Mouse (Mus musculus): ENCODE measurements around the gene Rrp7a. TPM values are rescaled to one million over a fixed set of nuclear protein-coding genes. Genes with fewer than 3 reads are reported as not detected.

Rrp7a gene
- polyA plus RNA-seq, 1 experiment, result 24.6 TPM

GRCm38 (mm10) chr15:83150073-83150442 is 27.5 kb upstream of the Rrp7a start:
- H3K4me1 ChIP-seq (ENCODE audit: control insufficient read depth, insufficient read depth, low read length), result peaks cover 1% of the 10 kb centered on the region; the same call in 1 of the 2 replicates
- TF ChIP-seq CTCF (IDR thresholded peaks at IDR 0.05; ENCODE audit: control insufficient read depth, insufficient read depth, low read length), result no peak
- TF ChIP-seq POLR2A (IDR thresholded peaks at IDR 0.05; ENCODE audit: borderline replicate concordance, control insufficient read depth, low read depth, low read length), result no peak
- H3K4me3 ChIP-seq (replicated peaks; ENCODE audit: control insufficient read depth, low read depth, low read length), result peak overlapping the region; percentile 2
- 38% methylated on average over 3 of the region's 3 CpGs for WGBS
- H3K27ac ChIP-seq (ENCODE audit: control insufficient read depth, insufficient read depth, low read depth, low read length, poor library complexity), result peak overlapping the region; percentile 100; the same call in 1 of the 2 replicates

GRCm38 (mm10) chr15:83149196-83150072 is 26.8 kb upstream of the Rrp7a start, which contains the start of gene Poldip3:
Gene Poldip3 (minus strand): TSS chr15:83149384.
- H3K4me3 ChIP-seq (replicated peaks; ENCODE audit: control insufficient read depth, low read depth, low read length), result peak within 1 kb of the TSS; percentile 90
- no peak for TF ChIP-seq CTCF (IDR thresholded peaks at IDR 0.05; ENCODE audit: control insufficient read depth, insufficient read depth, low read length)
- TF ChIP-seq POLR2A (IDR thresholded peaks at IDR 0.05; ENCODE audit: borderline replicate concordance, control insufficient read depth, low read depth, low read length), result peak; percentile 93
- H3K4me1 ChIP-seq (ENCODE audit: control insufficient read depth, insufficient read depth, low read length), result peaks cover 1% of the 10 kb centered on the region; the same call in 1 of the 2 replicates
- H3K27ac ChIP-seq (ENCODE audit: control insufficient read depth, insufficient read depth, low read depth, low read length, poor library complexity), result peak within 1 kb of the TSS; percentile 100
- WGBS, result under 1% methylated on average over 56 of the region's 56 CpGs

GRCm38 (mm10) chr15:83148801-83149195 is 26.2 kb upstream of the Rrp7a start:
- H3K4me1 ChIP-seq (ENCODE audit: control insufficient read depth, insufficient read depth, low read length), result no peaks in the 10 kb centered on the region
- TF ChIP-seq CTCF (IDR thresholded peaks at IDR 0.05; ENCODE audit: control insufficient read depth, insufficient read depth, low read length), result no peak
- no peak for TF ChIP-seq POLR2A (IDR thresholded peaks at IDR 0.05; ENCODE audit: borderline replicate concordance, control insufficient read depth, low read depth, low read length)
- under 1% methylated on average over 34 of the region's 41 CpGs for WGBS

GRCm38 (mm10) chr15:83148395-83148794 is 25.8 kb upstream of the Rrp7a start:
- TF ChIP-seq POLR2A (IDR thresholded peaks at IDR 0.05; ENCODE audit: borderline replicate concordance, control insufficient read depth, low read depth, low read length) (no peak), CTCF (IDR thresholded peaks at IDR 0.05; ENCODE audit: control insufficient read depth, insufficient read depth, low read length) (no peak)
- H3K4me1 ChIP-seq (ENCODE audit: control insufficient read depth, insufficient read depth, low read length), result no peaks in the 10 kb centered on the region
- H3K27ac ChIP-seq (ENCODE audit: control insufficient read depth, insufficient read depth, low read depth, low read length, poor library complexity), result peak overlapping the region; percentile 100
- peak overlapping the region; percentile 90 for H3K4me3 ChIP-seq (replicated peaks; ENCODE audit: control insufficient read depth, low read depth, low read length)
- 1% methylated on average over 21 of the region's 21 CpGs for WGBS

More at GRCm38 (mm10) chr15:83148801-83149195, 26.2 kb upstream of the Rrp7a start:
- peak overlapping the region; percentile 100 for H3K27ac ChIP-seq (ENCODE audit: control insufficient read depth, insufficient read depth, low read depth, low read length, poor library complexity)
- peak overlapping the region; percentile 90 for H3K4me3 ChIP-seq (replicated peaks; ENCODE audit: control insufficient read depth, low read depth, low read length)

- H3K27ac ChIP-seq (ENCODE audit: control insufficient read depth, insufficient read depth, low read depth, low read length, poor library complexity), result no peak overlapping the region
- 60% methylated on average over 6 of the region's 6 CpGs for WGBS
- no peak for TF ChIP-seq CTCF (IDR thresholded peaks at IDR 0.05; ENCODE audit: control insufficient read depth, insufficient read depth, low read length)
- no peak for TF ChIP-seq POLR2A (IDR thresholded peaks at IDR 0.05; ENCODE audit: borderline replicate concordance, control insufficient read depth, low read depth, low read length)
- H3K4me1 ChIP-seq (ENCODE audit: control insufficient read depth, insufficient read depth, low read length), result no peaks in the 10 kb centered on the region
- no peak overlapping the region for H3K4me3 ChIP-seq (replicated peaks; ENCODE audit: control insufficient read depth, low read depth, low read length)
Measured at GRCm38 (mm10) chr15:83145541-83145940, 22.9 kb upstream of the Rrp7a start.

- WGBS, result 86% methylated on average over 5 of the region's 5 CpGs
- H3K4me3 ChIP-seq (replicated peaks; ENCODE audit: control insufficient read depth, low read depth, low read length), result no peak overlapping the region
- H3K27ac ChIP-seq (ENCODE audit: control insufficient read depth, insufficient read depth, low read depth, low read length, poor library complexity), result no peak overlapping the region
- H3K4me1 ChIP-seq (ENCODE audit: control insufficient read depth, insufficient read depth, low read length), result no peaks in the 10 kb centered on the region
- no peak for TF ChIP-seq POLR2A (IDR thresholded peaks at IDR 0.05; ENCODE audit: borderline replicate concordance, control insufficient read depth, low read depth, low read length)
Measured at GRCm38 (mm10) chr15:83142861-83143260, 20.3 kb upstream of the Rrp7a start.

GRCm38 (mm10) chr15:83135654-83136053 is 13.1 kb upstream of the Rrp7a start:
- Histone ChIP-seq H3K4me1 (ENCODE audit: control insufficient read depth, insufficient read depth, low read length) (no peaks in the 10 kb centered on the region; the same call in 1 of the 2 replicates), H3K27ac (ENCODE audit: control insufficient read depth, insufficient read depth, low read depth, low read length, poor library complexity) (no peak overlapping the region), H3K4me3 (replicated peaks; ENCODE audit: control insufficient read depth, low read depth, low read length) (no peak overlapping the region)
- WGBS, result 73% methylated on average over 2 of the region's 2 CpGs
- TF ChIP-seq POLR2A (IDR thresholded peaks at IDR 0.05; ENCODE audit: borderline replicate concordance, control insufficient read depth, low read depth, low read length), result no peak

GRCm38 (mm10) chr15:83134671-83135070 is 12.1 kb upstream of the Rrp7a start:
- Histone ChIP-seq H3K4me3 (replicated peaks; ENCODE audit: control insufficient read depth, low read depth, low read length) (no peak overlapping the region), H3K4me1 (ENCODE audit: control insufficient read depth, insufficient read depth, low read length) (no peaks in the 10 kb centered on the region; the same call in 1 of the 2 replicates), H3K27ac (ENCODE audit: control insufficient read depth, insufficient read depth, low read depth, low read length, poor library complexity) (no peak overlapping the region)
- no peak for TF ChIP-seq POLR2A (IDR thresholded peaks at IDR 0.05; ENCODE audit: borderline replicate concordance, control insufficient read depth, low read depth, low read length)
- no peak for TF ChIP-seq CTCF (IDR thresholded peaks at IDR 0.05; ENCODE audit: control insufficient read depth, insufficient read depth, low read length)
- 92% methylated on average over 6 of the region's 6 CpGs for WGBS
